Mouse (Mus musculus): ENCODE data around the gene 1110008L16Rik. TPM values are rescaled to one million over a fixed set of nuclear protein-coding genes. Genes with fewer than 3 reads are reported as not detected.
"Not testable (repeated sequence)": the region's sequence is repeated elsewhere in the genome, so short reads cannot be mapped to it uniquely, and the experiment has no call there.

The 1110008L16Rik gene
- polyA plus RNA-seq, 1 experiment from 2014 or later = 22.5 TPM

GRCm38 (mm10) chr12:55395601-55396000 is 96.2 kb downstream of the 1110008L16Rik start:
- not testable (repeated sequence) for ATAC-seq (ENCODE audit: insufficient read depth, low FRiP score)

DNA sequence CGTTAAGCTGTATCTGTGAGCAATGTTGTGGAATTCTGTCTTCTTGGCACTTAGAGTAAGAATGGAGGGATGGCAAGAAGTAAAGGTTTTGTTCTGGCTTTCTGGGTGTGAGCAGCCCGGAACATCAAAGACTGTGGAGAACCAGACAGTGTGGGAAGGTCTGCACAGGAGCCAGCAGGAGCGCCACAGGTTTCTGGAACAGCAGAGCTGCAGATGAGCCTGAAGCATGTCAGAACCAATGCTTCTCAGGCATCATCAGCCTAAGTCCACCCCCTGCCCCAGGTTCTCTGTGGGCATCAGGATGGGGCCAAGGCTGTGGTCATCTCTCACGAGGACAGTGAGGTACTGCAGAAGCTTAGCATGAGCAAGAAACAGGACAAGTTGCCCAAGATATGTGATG is 97.2 kb downstream of the 1110008L16Rik start:
- WGBS = 88% methylated on average over 4 of the region's 4 CpGs
- H3K4me2 ChIP-seq (ENCODE audit: low read depth, low read length) = no peak overlapping the region
- H3K4me1 ChIP-seq (ENCODE audit: control insufficient read depth, insufficient read depth, low read length) = peaks cover 14% of the 10 kb centered on the region
- H3K27ac ChIP-seq (ENCODE audit: low read length) = no peak overlapping the region
- no peaks in the 10 kb centered on the region for H3K36me3 ChIP-seq (ENCODE audit: control insufficient read depth, insufficient read depth, low read length)
- no peak for ATAC-seq (ENCODE audit: insufficient read depth, low FRiP score)
- H3K9me3 ChIP-seq (replicated peaks; ENCODE audit: control insufficient read depth, low read length) = no peaks in the 10 kb centered on the region
- no peak overlapping the region for H3K9ac ChIP-seq (ENCODE audit: low read length)
- H3K27me3 ChIP-seq (ENCODE audit: control insufficient read depth, insufficient read depth, low read length) = no peaks in the 10 kb centered on the region
- no peak overlapping the region for H3K4me3 ChIP-seq (replicated peaks; ENCODE audit: low read length)

More at GRCm38 (mm10) chr12:55395601-55396000, 96.2 kb downstream of the 1110008L16Rik start:
- 90% methylated on average over 14 of the region's 14 CpGs for WGBS
- H3K36me3 ChIP-seq (ENCODE audit: control insufficient read depth, insufficient read depth, low read length); H3K4me3 ChIP-seq (replicated peaks; ENCODE audit: low read length); H3K27me3 ChIP-seq (ENCODE audit: control insufficient read depth, insufficient read depth, low read length); H3K9ac ChIP-seq (ENCODE audit: low read length); H3K27ac ChIP-seq (ENCODE audit: low read length); H3K9me3 ChIP-seq (replicated peaks; ENCODE audit: control insufficient read depth, low read length); H3K4me2 ChIP-seq (ENCODE audit: low read depth, low read length): not testable (repeated sequence)
- peaks cover 14% of the 10 kb centered on the region for H3K4me1 ChIP-seq (ENCODE audit: control insufficient read depth, insufficient read depth, low read length)

DNA sequence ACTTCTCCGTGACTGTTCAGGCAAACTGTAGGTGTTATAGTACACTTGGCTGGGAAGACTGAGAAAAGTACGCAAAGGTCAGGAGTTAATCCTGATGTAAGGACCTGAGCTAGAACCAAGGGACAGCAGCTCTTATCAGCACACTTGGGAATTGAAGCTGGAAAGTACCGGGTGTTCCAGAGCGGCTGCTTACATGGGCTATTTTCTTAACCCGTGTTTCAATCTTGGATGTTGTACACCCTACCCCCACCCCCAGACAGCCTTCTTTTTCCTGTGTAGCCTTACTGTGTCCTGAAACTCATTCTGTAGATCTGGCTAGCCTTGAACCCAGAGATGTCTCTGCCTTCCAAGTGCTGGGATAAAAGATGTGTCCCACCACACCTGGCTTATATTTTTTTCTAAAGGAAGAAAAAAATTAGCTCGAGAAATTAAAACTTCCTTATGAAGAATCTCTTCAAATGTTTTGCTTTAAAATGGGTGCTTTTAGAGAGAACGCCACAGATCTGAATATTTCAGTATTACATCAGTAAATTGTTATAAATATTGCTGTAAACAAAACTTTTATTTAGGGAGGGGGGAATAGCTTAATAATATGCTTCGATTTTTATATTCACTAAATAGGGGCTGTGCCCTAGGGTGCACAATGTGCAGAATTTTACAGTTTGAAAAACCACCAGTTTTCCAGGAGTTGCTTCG is 98.3 kb downstream of the 1110008L16Rik start:
- no peaks in the 10 kb centered on the region for H3K27me3 ChIP-seq (ENCODE audit: control insufficient read depth, insufficient read depth, low read length)
- ATAC-seq (ENCODE audit: insufficient read depth, low FRiP score) = no peak
- peaks cover 14% of the 10 kb centered on the region for H3K4me1 ChIP-seq (ENCODE audit: control insufficient read depth, insufficient read depth, low read length)
- H3K27ac ChIP-seq (ENCODE audit: low read length) = peak overlapping the region; percentile 96
- H3K4me3 ChIP-seq (replicated peaks; ENCODE audit: low read length) = peak overlapping the region; percentile 92
- H3K9me3 ChIP-seq (replicated peaks; ENCODE audit: control insufficient read depth, low read length) = no peaks in the 10 kb centered on the region
- H3K4me2 ChIP-seq (ENCODE audit: low read depth, low read length) = peak overlapping the region; percentile 62
- H3K36me3 ChIP-seq (ENCODE audit: control insufficient read depth, insufficient read depth, low read length) = no peaks in the 10 kb centered on the region
- 50% methylated on average over 9 of the region's 9 CpGs for WGBS
- H3K9ac ChIP-seq (ENCODE audit: low read length) = peak overlapping the region; percentile 96

DNA sequence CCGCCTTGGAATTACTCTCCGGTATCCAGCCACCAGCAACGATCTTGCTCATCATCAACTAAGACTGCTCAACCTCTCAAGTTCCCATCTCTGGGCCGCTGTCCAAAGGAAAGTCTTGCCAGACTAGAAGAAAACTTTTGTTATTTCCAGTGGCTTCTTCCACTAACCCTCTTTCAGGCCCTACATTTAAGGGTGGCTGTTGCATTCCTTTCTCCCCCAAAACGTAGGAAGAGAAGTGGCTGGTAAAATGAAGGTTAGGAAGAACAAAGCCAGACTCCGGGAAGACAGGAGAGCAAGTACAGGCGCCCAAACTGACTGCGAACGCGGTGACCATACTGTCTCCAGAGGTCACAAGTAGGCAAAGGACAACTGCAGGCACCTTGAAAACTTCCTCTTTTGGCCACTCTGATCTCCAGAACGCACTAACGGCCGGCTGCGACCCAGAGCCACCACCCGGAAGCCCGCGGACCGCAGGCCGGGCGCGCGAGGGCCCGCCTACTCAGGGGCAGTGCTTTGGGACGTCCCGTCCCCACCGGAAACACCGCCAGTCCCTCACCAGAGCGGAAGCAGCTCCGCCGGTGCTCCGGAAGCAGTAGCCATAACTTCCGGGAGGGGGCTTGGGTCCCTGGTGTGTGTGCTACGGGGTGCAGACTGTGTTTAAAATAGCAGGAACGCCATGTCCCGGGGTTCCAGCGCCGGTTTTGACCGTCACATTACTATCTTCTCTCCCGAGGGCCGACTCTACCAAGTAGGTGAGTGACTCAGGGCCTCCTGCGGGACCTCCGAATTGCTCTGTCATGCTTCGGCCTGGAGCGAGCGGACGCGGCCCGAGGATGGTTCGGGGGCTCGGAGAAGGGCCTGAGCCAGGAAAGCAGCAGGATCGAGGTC is 99.1 kb downstream of the 1110008L16Rik start:
- no peaks in the 10 kb centered on the region for H3K27me3 ChIP-seq (ENCODE audit: control insufficient read depth, insufficient read depth, low read length)
- WGBS = under 1% methylated on average over 51 of the region's 51 CpGs
- peak overlapping the region; percentile 92 for H3K4me3 ChIP-seq (replicated peaks; ENCODE audit: low read length)
- peaks cover 14% of the 10 kb centered on the region for H3K4me1 ChIP-seq (ENCODE audit: control insufficient read depth, insufficient read depth, low read length)
- peak overlapping the region; percentile 96 for H3K27ac ChIP-seq (ENCODE audit: low read length)
- H3K36me3 ChIP-seq (ENCODE audit: control insufficient read depth, insufficient read depth, low read length) = no peaks in the 10 kb centered on the region
- peak overlapping the region; percentile 96 for H3K9ac ChIP-seq (ENCODE audit: low read length)
- ATAC-seq (ENCODE audit: insufficient read depth, low FRiP score) = peak; percentile 99
- no peaks in the 10 kb centered on the region for H3K9me3 ChIP-seq (replicated peaks; ENCODE audit: control insufficient read depth, low read length)
- H3K4me2 ChIP-seq (ENCODE audit: low read depth, low read length) = peak overlapping the region; percentile 73

GRCm38 (mm10) chr12:55399128-55399677 is 99.8 kb downstream of the 1110008L16Rik start:
- Histone ChIP-seq H3K9me3 (replicated peaks; ENCODE audit: control insufficient read depth, low read length) (no peaks in the 10 kb centered on the region), H3K4me1 (ENCODE audit: control insufficient read depth, insufficient read depth, low read length) (peaks cover 14% of the 10 kb centered on the region), H3K4me3 (replicated peaks; ENCODE audit: low read length) (peak overlapping the region; percentile 92), H3K27ac (ENCODE audit: low read length) (peak overlapping the region; percentile 82), H3K9ac (ENCODE audit: low read length) (peak overlapping the region; percentile 96), H3K36me3 (ENCODE audit: control insufficient read depth, insufficient read depth, low read length) (no peaks in the 10 kb centered on the region), H3K27me3 (ENCODE audit: control insufficient read depth, insufficient read depth, low read length) (no peaks in the 10 kb centered on the region), H3K4me2 (ENCODE audit: low read depth, low read length) (peak overlapping the region; percentile 73)
- WGBS = 1% methylated on average over 20 of the region's 20 CpGs
- ATAC-seq (ENCODE audit: insufficient read depth, low FRiP score) = 0 out of 2 replicates have a peak, but pooled peaks have one; percentile 1

DNA sequence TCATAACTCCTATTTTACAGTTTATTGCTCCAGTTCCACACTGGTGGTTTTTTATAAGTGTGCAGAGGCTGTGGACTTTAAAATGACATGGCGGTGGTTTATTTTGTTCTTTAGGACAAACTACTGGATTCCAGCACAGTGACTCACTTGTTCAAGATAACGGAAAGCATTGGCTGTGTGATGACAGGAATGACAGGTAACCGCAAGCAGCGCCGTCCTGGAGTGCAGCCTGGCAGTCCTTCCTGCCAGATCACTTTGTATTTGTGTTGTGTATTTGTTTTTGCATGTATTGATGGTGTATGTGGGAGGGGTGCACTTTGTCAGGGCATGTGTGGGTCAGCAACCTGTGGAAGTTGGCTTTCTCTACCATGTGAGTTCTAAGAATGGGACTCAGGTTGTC is 108.5 kb downstream of the 1110008L16Rik start:
- no peak overlapping the region for H3K4me2 ChIP-seq (ENCODE audit: low read depth, low read length)
- H3K4me1 ChIP-seq (ENCODE audit: control insufficient read depth, insufficient read depth, low read length) = no peaks in the 10 kb centered on the region
- no peaks in the 10 kb centered on the region for H3K9me3 ChIP-seq (replicated peaks; ENCODE audit: control insufficient read depth, low read length)
- no peak overlapping the region for H3K27ac ChIP-seq (ENCODE audit: low read length)
- no peak for ATAC-seq (ENCODE audit: insufficient read depth, low FRiP score)
- 71% methylated on average over 5 of the region's 5 CpGs for WGBS
- no peak overlapping the region for H3K4me3 ChIP-seq (replicated peaks; ENCODE audit: low read length)
- no peak overlapping the region for H3K9ac ChIP-seq (ENCODE audit: low read length)
- no peaks in the 10 kb centered on the region for H3K27me3 ChIP-seq (ENCODE audit: control insufficient read depth, insufficient read depth, low read length)
- H3K36me3 ChIP-seq (ENCODE audit: control insufficient read depth, insufficient read depth, low read length) = peaks cover 11% of the 10 kb centered on the region

GRCm38 (mm10) chr12:55415255-55415654 is 115.9 kb downstream of the 1110008L16Rik start:
- H3K4me2 ChIP-seq (ENCODE audit: low read depth, low read length) = no peak overlapping the region
- H3K4me1 ChIP-seq (ENCODE audit: control insufficient read depth, insufficient read depth, low read length) = no peaks in the 10 kb centered on the region
- H3K4me3 ChIP-seq (replicated peaks; ENCODE audit: low read length) = no peak overlapping the region
- H3K36me3 ChIP-seq (ENCODE audit: control insufficient read depth, insufficient read depth, low read length) = peaks cover 31% of the 10 kb centered on the region
- 96% methylated on average over 5 of the region's 5 CpGs for WGBS
- H3K27me3 ChIP-seq (ENCODE audit: control insufficient read depth, insufficient read depth, low read length) = no peaks in the 10 kb centered on the region
- ATAC-seq (ENCODE audit: insufficient read depth, low FRiP score) = no peak
- no peak overlapping the region for H3K9ac ChIP-seq (ENCODE audit: low read length)
- H3K27ac ChIP-seq (ENCODE audit: low read length) = no peak overlapping the region
- no peaks in the 10 kb centered on the region for H3K9me3 ChIP-seq (replicated peaks; ENCODE audit: control insufficient read depth, low read length)

GRCm38 (mm10) chr12:55415762-55416161 is 116.4 kb downstream of the 1110008L16Rik start:
- 52% methylated on average over 1 of the region's 1 CpGs for WGBS
- Histone ChIP-seq H3K27ac (ENCODE audit: low read length) (no peak overlapping the region), H3K9ac (ENCODE audit: low read length) (no peak overlapping the region), H3K4me3 (replicated peaks; ENCODE audit: low read length) (no peak overlapping the region), H3K4me2 (ENCODE audit: low read depth, low read length) (no peak overlapping the region), H3K9me3 (replicated peaks; ENCODE audit: control insufficient read depth, low read length) (no peaks in the 10 kb centered on the region), H3K36me3 (ENCODE audit: control insufficient read depth, insufficient read depth, low read length) (peaks cover 32% of the 10 kb centered on the region), H3K4me1 (ENCODE audit: control insufficient read depth, insufficient read depth, low read length) (no peaks in the 10 kb centered on the region), H3K27me3 (ENCODE audit: control insufficient read depth, insufficient read depth, low read length) (no peaks in the 10 kb centered on the region)
- no peak for ATAC-seq (ENCODE audit: insufficient read depth, low FRiP score)

DNA sequence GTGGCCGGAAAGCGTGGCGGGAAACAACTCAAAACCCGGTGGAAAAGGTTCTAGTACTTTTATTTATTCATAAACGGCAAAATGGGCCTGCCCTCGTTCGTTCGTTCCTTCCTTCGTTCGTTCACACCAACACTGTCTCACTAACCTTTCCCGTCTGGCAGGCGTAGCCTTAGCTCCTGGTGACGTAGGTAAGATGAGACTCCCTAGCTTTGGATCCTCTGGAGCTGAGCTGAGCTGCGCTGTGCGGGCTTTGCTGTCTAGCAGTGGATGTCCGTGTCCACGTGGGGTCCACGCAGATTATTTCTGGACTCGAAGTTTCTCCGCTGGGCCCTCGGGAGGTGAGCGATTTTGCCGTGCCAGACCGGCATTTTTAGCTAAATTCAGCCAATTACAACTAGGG is 120.8 kb downstream of the 1110008L16Rik start:
- H3K4me3 ChIP-seq (replicated peaks; ENCODE audit: low read length) = no peak overlapping the region
- peaks cover 21% of the 10 kb centered on the region for H3K36me3 ChIP-seq (ENCODE audit: control insufficient read depth, insufficient read depth, low read length)
- ATAC-seq (ENCODE audit: insufficient read depth, low FRiP score) = no peak
- H3K27ac ChIP-seq (ENCODE audit: low read length) = no peak overlapping the region
- no peaks in the 10 kb centered on the region for H3K27me3 ChIP-seq (ENCODE audit: control insufficient read depth, insufficient read depth, low read length)
- no peaks in the 10 kb centered on the region for H3K9me3 ChIP-seq (replicated peaks; ENCODE audit: control insufficient read depth, low read length)
- H3K4me1 ChIP-seq (ENCODE audit: control insufficient read depth, insufficient read depth, low read length) = no peaks in the 10 kb centered on the region
- H3K4me2 ChIP-seq (ENCODE audit: low read depth, low read length) = no peak overlapping the region
- 91% methylated on average over 24 of the region's 24 CpGs for WGBS
- H3K9ac ChIP-seq (ENCODE audit: low read length) = no peak overlapping the region

Measured in stomach, embryonic 16.5 days (tissue).